In genomic region chr5:143084898-143085297, GRCm38 (mm10) we compare ENCODE assay signal across 9 mouse cellular contexts. TPM values are rescaled to one million over a fixed set of nuclear protein-coding genes. Genes with fewer than 3 reads are reported as not detected.
A peak's percentile ranks its signal among the peaks of the same experiment; 100 is the strongest.
DNase-seq lines count a peak whose midpoint lies in the region; ATAC-seq and TF ChIP-seq lines count a peak whose summit lies in the region.
"Had no signal": no experiment of that assay in that cellular context is flagged by ENCODE, and none has a peak within 500 bp of the region (broad histone marks: within the 10 kb centered on the region; RNA-seq: fewer than 3 reads in every experiment).

No protein-coding gene starts in this region.

- no peak for ATAC-seq in kidney, embryonic 14.5 days (ENCODE audit: low FRiP score, low TSS enrichment)

- no peak overlapping the region for H3K4me2 ChIP-seq in kidney, embryonic 14.5 days (replicated peaks; ENCODE audit: low read depth, low read length)
- no peak overlapping the region for H3K4me2 ChIP-seq in CH12.LX (ENCODE audit: insufficient read depth, low read depth, poor library complexity, severe bottlenecking)

- H3K36me3 ChIP-seq in kidney, embryonic 14.5 days (ENCODE audit: control insufficient read depth, insufficient read depth, low read length) = peaks cover 82% of the 10 kb centered on the region
- H3K36me3 ChIP-seq in CH12.LX (replicated peaks in 1 of 2; ENCODE audit: control insufficient read depth in 1 of 2, insufficient read depth in 1 of 2, low read length in 1 of 2) = peaks cover 59 to 92% of the 10 kb centered on the region in 2 experiments
- H3K36me3 ChIP-seq in spleen, adult 2 months (ENCODE audit: control insufficient read depth, insufficient read depth, low read length) = peaks cover 34% of the 10 kb centered on the region

- H3K4me1 ChIP-seq in kidney, embryonic 14.5 days (ENCODE audit: control insufficient read depth, insufficient read depth, low read length) = no peaks in the 10 kb centered on the region
- H3K4me1 ChIP-seq in CH12.LX (ENCODE audit: control insufficient read depth in 1 of 2, insufficient read depth in 2 of 2) = peaks cover 0 to 20% of the 10 kb centered on the region in 2 experiments; a peak in 2 of 4 replicates
- no peaks in the 10 kb centered on the region for H3K4me1 ChIP-seq in spleen, adult 2 months (ENCODE audit: control insufficient read depth, insufficient read depth, insufficient read length)
- H3K4me1 ChIP-seq: megakaryocyte, embryonic 14.5 days had no signal

- peak; percentile 61 to 66 for TF ChIP-seq CTCF in CH12.LX (conservative IDR thresholded peaks at IDR 0.05 in 1 of 2, IDR thresholded peaks at IDR 0.05 in 1 of 2; ENCODE audit: low read depth in 2 of 2, low read length in 2 of 2)
- TF ChIP-seq CTCF in spleen, adult 2 months (IDR thresholded peaks at IDR 0.05; ENCODE audit: extremely low read depth, insufficient read depth, insufficient read length, insufficient replicate concordance) = peak; percentile 29; the same call in 1 of the 2 replicates

- H3K9ac ChIP-seq in kidney, embryonic 14.5 days (ENCODE audit: low read depth, low read length) = no peak overlapping the region
- no peak overlapping the region for H3K9ac ChIP-seq in CH12.LX (ENCODE audit: insufficient read depth, low read depth)

- H3K4me3 ChIP-seq in kidney, embryonic 14.5 days (ENCODE audit: low read length) = no peak overlapping the region
- no peak overlapping the region for H3K4me3 ChIP-seq in CH12.LX (replicated peaks in 1 of 3; ENCODE audit: low read depth in 2 of 3, low read length in 2 of 3, poor library complexity in 1 of 3)
- H3K4me3 ChIP-seq in spleen, adult 2 months (ENCODE audit: extremely low read depth, insufficient read depth, insufficient read length) = no peak overlapping the region
- H3K4me3 ChIP-seq: megakaryocyte, embryonic 14.5 days had no signal

- DNase-seq in kidney, adult 18-20 months = peak; percentile 39
- DNase-seq in A20 (ENCODE audit: low read depth, low spot score) (peak; percentile 41), CH12.LX (ENCODE audit: extremely low read depth) (peak; percentile 29)
- peak; percentile 38 for DNase-seq in cerebellum, adult 8-10 months
- DNase-seq in kidney, postnatal 10 days = peak; percentile 47
- peak in 1 of 2 experiments; percentile 11 for DNase-seq in spleen, adult 2 months (ENCODE audit: low read depth in 1 of 2, low spot score in 2 of 2)
- no peak for DNase-seq in heart, adult 11 months

- TF ChIP-seq POLR2A in CH12.LX (IDR thresholded peaks at IDR 0.05; ENCODE audit: low read depth, low read length) = no peak
- TF ChIP-seq POLR2A in spleen, adult 2 months (IDR thresholded peaks at IDR 0.05; ENCODE audit: low read depth, low read length) = no peak

- in situ Hi-C loops in CH12.LX (cut with MboI; ENCODE audit: low pct_ligation_motif_present, low pct_unique_long_range_greater_than_20kb, low sequenced_read_pairs) = no loop called here

- TF ChIP-seq EP300 in CH12.LX (IDR thresholded peaks at IDR 0.05; ENCODE audit: low read length) = no peak

- WGBS in kidney, embryonic 14.5 days = 65% methylated on average over 4 of the region's 4 CpGs
- 75% methylated on average over 4 of the region's 4 CpGs for WGBS in spleen, adult 2 months

- H3K27ac ChIP-seq in kidney, embryonic 14.5 days (ENCODE audit: low read depth, low read length) = no peak overlapping the region
- no peak overlapping the region for H3K27ac ChIP-seq in CH12.LX (ENCODE audit: insufficient read depth, low read depth)
- no peak overlapping the region for H3K27ac ChIP-seq in spleen, adult 2 months (ENCODE audit: insufficient read depth, low read length)

- no peaks in the 10 kb centered on the region for H3K27me3 ChIP-seq in kidney, embryonic 14.5 days (ENCODE audit: control insufficient read depth, insufficient read depth, low read length)
- H3K27me3 ChIP-seq in CH12.LX (replicated peaks) = no peaks in the 10 kb centered on the region
- H3K27me3 ChIP-seq in spleen, adult 2 months (ENCODE audit: control insufficient read depth, insufficient read depth, low read length) = no peaks in the 10 kb centered on the region
- H3K27me3 ChIP-seq: megakaryocyte, embryonic 14.5 days had no signal

- H3K9me3 ChIP-seq in kidney, embryonic 14.5 days (ENCODE audit: control insufficient read depth, low read length) = no peaks in the 10 kb centered on the region
- H3K9me3 ChIP-seq in CH12.LX (replicated peaks; ENCODE audit: low read length) = no peaks in the 10 kb centered on the region
- H3K9me3 ChIP-seq: megakaryocyte, embryonic 14.5 days had no signal

- dilution Hi-C loops in CH12.LX (cut with MboI; ENCODE audit: extremely low pct_ligation_motif_present, extremely low pct_unique_long_range_greater_than_20kb, low sequenced_read_pairs) = no loop called here

- peak; percentile 34 for TF ChIP-seq RAD21 in CH12.LX (IDR thresholded peaks at IDR 0.05; ENCODE audit: low read depth, low read length)

- H3K79me2 ChIP-seq in CH12.LX (replicated peaks; ENCODE audit: control insufficient read depth, extremely low read depth, insufficient read depth, poor library complexity, severe bottlenecking) = peaks cover 2% of the 10 kb centered on the region; the same call in 1 of the 2 replicates

TF ChIP-seq in CH12.LX, 34 proteins besides CTCF, POLR2A, EP300 and RAD21:
- TF ChIP-seq SMC3 (IDR thresholded peaks at IDR 0.05; ENCODE audit: low read depth, low read length) (peak; percentile 34), MAX (IDR thresholded peaks at IDR 0.05; ENCODE audit: low read length) (no peak), ZKSCAN1 (IDR thresholded peaks at IDR 0.05; ENCODE audit: borderline replicate concordance, low read depth, low read length) (no peak), ZC3H11A (IDR thresholded peaks at IDR 0.05; ENCODE audit: low read depth, low read length) (no peak)

RNA-seq across cellular contexts. Expression of gene Rnf216, which starts 27.9 kb away (rescaled TPM):
- polyA plus RNA-seq in kidney, embryonic 14.5 days (2014; fragmentation: Nextera tagmentation; extraction: Ambion mirVana) = 28.7 and 48.3 TPM in 2 replicates
- total RNA-seq in CH12.LX (2012; rRNA removed) = 18.2 and 18.3 TPM in 2 replicates
- 15.5 and 17.6 TPM in 2 replicates for total RNA-seq in CH12.LX (2014; rRNA removed)
- polyA plus RNA-seq in CH12.LX (2012; ENCODE audit: insufficient read length, low read depth) = 30.7 and 33.2 TPM in 2 replicates
- polyA plus RNA-seq in spleen, adult 2 months (2012; rRNA removed) = 25.9 and 32.4 TPM in 2 replicates
